Mouse (Mus musculus) midbrain, embryonic 13.5 days (tissue): Measurements from ENCODE around the gene Tnfrsf13b. TPM values are rescaled to one million over a fixed set of nuclear protein-coding genes. Genes with fewer than 3 reads are reported as not detected.
A peak's percentile ranks its signal among the peaks of the same experiment; 100 is the strongest.
"Not testable (repeated sequence)": the region's sequence is repeated elsewhere in the genome, so short reads cannot be mapped to it uniquely, and the experiment has no call there.

Experiments used
- ATAC-seq: fragments of 200-750 bp; cut with Nextera tagmentation; 2 replicates; pipeline ENCODE4 v1.8.0; 2017; ENCODE audit warnings: mild to moderate bottlenecking, moderate TSS enrichment, moderate library complexity
- H3K27ac ChIP-seq: fragments of 300-500 bp; sonication (generic); 2 replicates; pipeline ENCODE4 v1.5.1; 2015; ENCODE audit warnings: inconsistent platforms, mild to moderate bottlenecking, moderate library complexity
- H3K27me3 ChIP-seq: fragments of 300-500 bp; sonication (generic); 2 replicates; pipeline ENCODE4 v1.6.1; 2015; ENCODE audit warnings: mild to moderate bottlenecking, inconsistent platforms
- H3K36me3 ChIP-seq: fragments of 300-500 bp; sonication (generic); 2 replicates; pipeline ENCODE4 v1.6.1; 2015; ENCODE audit warnings: mild to moderate bottlenecking, inconsistent platforms
- H3K4me1 ChIP-seq: fragments of 300-500 bp; sonication (generic); replicated peaks from 2 replicates; pipeline ENCODE4 v1.6.1; 2015; ENCODE audit warnings: inconsistent platforms
- H3K4me2 ChIP-seq: fragments of 300-500 bp; sonication (generic); replicated peaks from 2 replicates; pipeline ENCODE4 v1.6.1; 2015; ENCODE audit warnings: moderate library complexity, mild to moderate bottlenecking, inconsistent platforms
- H3K4me3 ChIP-seq: fragments of 300-500 bp; sonication (generic); replicated peaks from 2 replicates; pipeline ENCODE4 v1.5.1; 2015; ENCODE audit warnings: mild to moderate bottlenecking, inconsistent platforms
- H3K9ac ChIP-seq: fragments of 300-500 bp; sonication (generic); replicated peaks from 2 replicates; pipeline ENCODE4 v1.6.1; 2015; ENCODE audit warnings: mild to moderate bottlenecking, inconsistent platforms
- H3K9me3 ChIP-seq: fragments of 300-500 bp; sonication (generic); 2 replicates; pipeline ENCODE4 v1.6.1; 2016; ENCODE audit warnings: mild to moderate bottlenecking, inconsistent platforms
- WGBS: fragments of 180-500 bp; shearing (Covaris S2); methylation state at CpG from one replicate; pipeline ENCODE4 v1.1.7; 2015; 5-methylcytosine and 5-hydroxymethylcytosine counted together
- polyA plus RNA-seq: library from polyadenylated mRNA; unstranded; fragments of >200 nt; fragmentation: Nextera tagmentation; extraction: Ambion mirVana; gene quantifications from 2 replicates; pipeline ENCODE4 v1.2.1, GENCODE M21; 2015

Gene Tnfrsf13b
- polyA plus RNA-seq, 1 experiment from 2014 or later = 1.0 TPM

GRCm38 (mm10) chr11:61176321-61176720, 49.8 kb downstream of the Tnfrsf13b start:
- H3K27me3 ChIP-seq = no peaks in the 10 kb centered on the region
- no peak overlapping the region; the same call in 1 of the 2 replicates for H3K4me2 ChIP-seq
- peaks cover 28% of the 10 kb centered on the region for H3K4me1 ChIP-seq
- no peak for ATAC-seq
- no peak overlapping the region for H3K4me3 ChIP-seq
- H3K36me3 ChIP-seq = peaks cover 4% of the 10 kb centered on the region; the same call in 1 of the 2 replicates
- no peak overlapping the region for H3K9ac ChIP-seq
- no peaks in the 10 kb centered on the region for H3K9me3 ChIP-seq
- 92% methylated on average over 1 of the region's 1 CpGs for WGBS
- H3K27ac ChIP-seq = peak overlapping the region; percentile 87

DNA sequence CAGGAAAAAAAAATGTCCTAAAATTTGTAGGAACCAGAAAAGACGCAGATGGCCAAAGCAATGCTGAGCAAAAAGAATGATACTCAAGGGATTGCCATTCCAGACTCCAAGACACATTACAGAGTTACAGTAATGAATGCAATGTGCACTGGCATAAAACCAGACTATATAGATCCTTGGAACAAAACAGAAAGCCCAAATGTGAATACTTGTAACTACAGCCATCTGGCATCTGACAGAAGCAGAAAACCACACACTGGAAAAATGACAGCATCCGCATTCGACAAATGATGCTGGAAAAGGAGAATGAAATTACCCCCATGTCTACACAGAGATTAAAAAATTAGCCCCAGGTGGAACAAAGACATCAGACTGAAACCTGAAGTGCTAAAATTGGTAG, 53.8 kb downstream of the Tnfrsf13b start:
- peaks cover 5% of the 10 kb centered on the region for H3K4me1 ChIP-seq
- no peak for ATAC-seq
- no peak overlapping the region for H3K4me3 ChIP-seq
- H3K9ac ChIP-seq = no peak overlapping the region
- no peaks in the 10 kb centered on the region for H3K36me3 ChIP-seq
- H3K4me2 ChIP-seq = no peak overlapping the region
- no peaks in the 10 kb centered on the region for H3K9me3 ChIP-seq
- no peaks in the 10 kb centered on the region for H3K27me3 ChIP-seq
- 88% methylated on average over 3 of the region's 3 CpGs for WGBS
- no peak overlapping the region for H3K27ac ChIP-seq

GRCm38 (mm10) chr11:61181624-61182023, 55.1 kb downstream of the Tnfrsf13b start:
- H3K27me3 ChIP-seq = no peaks in the 10 kb centered on the region
- ATAC-seq = no peak
- H3K4me1 ChIP-seq = no peaks in the 10 kb centered on the region
- no peak overlapping the region for H3K27ac ChIP-seq
- H3K9me3 ChIP-seq = no peaks in the 10 kb centered on the region
- no peak overlapping the region for H3K9ac ChIP-seq
- no peaks in the 10 kb centered on the region for H3K36me3 ChIP-seq
- no peak overlapping the region for H3K4me3 ChIP-seq
- no peak overlapping the region for H3K4me2 ChIP-seq

- Histone ChIP-seq H3K9me3 (no peaks in the 10 kb centered on the region), H3K27ac (no peak overlapping the region)
These were observed 57.3 kb downstream of the Tnfrsf13b start for GRCm38 (mm10) chr11:61183820-61184219.

GRCm38 (mm10) chr11:61190776-61191175, 64.2 kb downstream of the Tnfrsf13b start:
- WGBS = 47% methylated on average over 2 of the region's 2 CpGs
- no peak overlapping the region for H3K4me3 ChIP-seq
- no peaks in the 10 kb centered on the region for H3K27me3 ChIP-seq
- H3K9me3 ChIP-seq = no peaks in the 10 kb centered on the region
- H3K4me2 ChIP-seq = no peak overlapping the region
- H3K4me1 ChIP-seq = peaks cover 6% of the 10 kb centered on the region; the same call in 1 of the 2 replicates
- H3K27ac ChIP-seq = no peak overlapping the region
- no peak overlapping the region for H3K9ac ChIP-seq
- H3K36me3 ChIP-seq = no peaks in the 10 kb centered on the region
- ATAC-seq = no peak

More at GRCm38 (mm10) chr11:61183820-61184219, 57.3 kb downstream of the Tnfrsf13b start:
- Histone ChIP-seq H3K27me3 (no peaks in the 10 kb centered on the region), H3K9ac (no peak overlapping the region), H3K36me3 (no peaks in the 10 kb centered on the region), H3K4me2 (no peak overlapping the region), H3K4me1 (no peaks in the 10 kb centered on the region), H3K4me3 (no peak overlapping the region)
- 78% methylated on average over 1 of the region's 1 CpGs for WGBS
- no peak for ATAC-seq

DNA sequence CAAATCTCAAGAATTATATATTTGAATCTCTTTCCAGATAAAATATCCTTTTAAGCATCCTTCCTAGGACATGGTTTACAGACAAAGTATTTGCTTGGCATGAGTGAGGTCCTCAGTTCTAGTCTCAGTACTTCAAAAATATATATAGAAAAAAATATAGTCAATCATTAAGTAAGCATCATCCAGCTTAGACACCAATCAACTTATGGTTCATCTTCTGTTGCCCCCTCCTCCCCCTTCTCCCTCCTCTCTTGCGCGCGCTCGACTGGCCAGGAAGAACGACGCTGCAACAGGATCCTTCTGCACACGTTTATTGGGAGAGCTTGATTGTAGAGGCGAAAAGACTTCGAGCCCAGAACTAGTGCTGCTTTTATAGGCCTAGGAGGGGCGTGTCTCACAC, 65.6 kb downstream of the Tnfrsf13b start:
- not testable (repeated sequence) for H3K27me3 ChIP-seq, H3K4me3 ChIP-seq, H3K9me3 ChIP-seq, H3K9ac ChIP-seq, H3K36me3 ChIP-seq, H3K27ac ChIP-seq, H3K4me2 ChIP-seq, ATAC-seq, H3K4me1 ChIP-seq
- WGBS = 92% methylated on average over 7 of the region's 10 CpGs

DNA sequence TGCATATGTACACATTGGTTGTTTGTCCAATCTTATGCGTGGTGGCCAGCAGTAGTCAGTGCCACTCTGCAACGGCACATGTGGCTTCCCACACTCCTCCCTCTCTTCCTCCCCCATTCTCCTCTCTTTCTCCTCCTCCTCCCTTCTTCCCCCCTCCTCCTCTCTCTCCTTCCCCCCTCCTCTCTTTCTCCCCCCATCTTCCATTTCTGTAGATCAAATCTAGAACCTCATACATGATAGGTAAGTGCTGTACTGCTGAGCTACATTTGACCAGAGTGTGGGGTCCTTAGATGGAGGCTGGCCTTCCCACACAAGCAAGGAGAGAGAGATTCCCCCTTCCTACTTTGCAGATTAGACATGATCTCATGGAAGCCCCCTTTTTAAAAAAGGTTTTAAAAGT, 66.2 kb downstream of the Tnfrsf13b start:
- WGBS = 90% methylated on average over 2 of the region's 2 CpGs
- Histone ChIP-seq H3K27me3 (no peaks in the 10 kb centered on the region), H3K27ac (no peak overlapping the region), H3K36me3 (no peaks in the 10 kb centered on the region), H3K4me3 (no peak overlapping the region), H3K4me2 (no peak overlapping the region), H3K4me1 (peaks cover 6% of the 10 kb centered on the region; the same call in 1 of the 2 replicates), H3K9ac (no peak overlapping the region), H3K9me3 (no peaks in the 10 kb centered on the region)
- ATAC-seq = no peak

- 16% methylated on average over 9 of the region's 9 CpGs for WGBS
- Histone ChIP-seq H3K9me3 (no peaks in the 10 kb centered on the region), H3K36me3 (no peaks in the 10 kb centered on the region), H3K4me1 (peaks cover 6% of the 10 kb centered on the region; the same call in 1 of the 2 replicates), H3K4me3 (no peak overlapping the region), H3K9ac (no peak overlapping the region), H3K27ac (no peak overlapping the region), H3K4me2 (no peak overlapping the region), H3K27me3 (no peaks in the 10 kb centered on the region)
- peak; percentile 66; the same call in 1 of the 2 replicates for ATAC-seq
These were observed 66.8 kb downstream of the Tnfrsf13b start for GRCm38 (mm10) chr11:61193392-61193791.

DNA sequence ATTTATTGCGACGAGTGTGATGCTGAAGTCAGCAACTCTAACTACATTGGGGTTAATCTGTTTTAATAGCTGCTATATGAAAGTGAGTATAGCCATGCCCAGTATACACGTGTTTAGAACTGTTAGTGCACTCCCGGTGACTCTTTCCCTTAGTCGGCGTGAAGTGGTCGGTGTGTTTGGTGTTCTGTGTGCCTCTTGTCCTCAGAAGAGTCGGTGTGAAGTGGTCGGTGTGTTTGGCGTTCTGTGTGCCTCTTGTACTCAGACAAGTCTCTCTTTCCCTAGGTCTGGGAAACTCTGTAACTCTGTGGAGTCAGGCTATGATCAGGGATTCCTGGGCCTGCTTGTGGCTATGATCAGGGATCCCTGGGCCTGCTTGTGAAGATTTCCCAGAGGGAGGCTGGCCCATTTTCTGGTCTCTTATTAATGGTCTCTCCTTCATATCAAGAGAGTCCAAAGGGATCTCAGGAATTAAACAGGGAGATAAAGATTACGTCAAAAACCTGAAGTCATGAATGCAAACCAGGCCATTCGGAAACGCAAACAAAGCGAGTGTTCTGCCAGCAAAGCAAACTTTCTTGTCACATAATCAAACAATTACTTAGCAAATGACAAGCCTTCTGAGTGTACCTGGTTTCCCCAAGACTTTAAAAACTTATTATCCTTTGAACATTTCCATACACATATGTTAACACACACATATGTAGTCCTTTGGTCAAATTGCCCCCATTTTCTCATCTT, 70.2 kb downstream of the Tnfrsf13b start:
- 83% methylated on average over 14 of the region's 14 CpGs for WGBS
- H3K9ac ChIP-seq = no peak overlapping the region
- no peak for ATAC-seq
- H3K4me1 ChIP-seq = no peaks in the 10 kb centered on the region
- H3K9me3 ChIP-seq = no peaks in the 10 kb centered on the region
- H3K4me3 ChIP-seq = no peak overlapping the region
- H3K36me3 ChIP-seq = no peaks in the 10 kb centered on the region
- H3K27ac ChIP-seq = no peak overlapping the region
- H3K27me3 ChIP-seq = no peaks in the 10 kb centered on the region
- H3K4me2 ChIP-seq = no peak overlapping the region

DNA sequence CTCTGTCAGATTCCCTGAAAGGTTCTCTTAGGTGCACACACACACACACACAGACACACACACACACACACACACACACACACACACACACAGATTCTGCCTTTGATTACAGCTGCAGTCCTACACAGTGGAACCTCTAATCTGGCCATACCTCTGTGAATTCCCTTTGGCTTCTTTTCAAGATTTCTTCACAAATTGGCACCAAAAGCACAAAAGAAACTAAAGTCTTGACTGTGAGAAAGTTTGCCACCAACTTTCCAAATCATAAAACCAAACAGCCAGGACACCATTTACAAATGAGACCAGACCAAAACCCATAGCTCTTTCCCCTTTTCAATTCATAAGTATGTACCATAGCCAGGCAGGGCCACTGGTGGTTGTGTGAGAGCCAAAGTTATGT, 71.4 kb downstream of the Tnfrsf13b start:
- Histone ChIP-seq H3K4me3 (no peak overlapping the region), H3K9ac (no peak overlapping the region), H3K27ac (no peak overlapping the region), H3K9me3 (no peaks in the 10 kb centered on the region), H3K27me3 (no peaks in the 10 kb centered on the region), H3K36me3 (no peaks in the 10 kb centered on the region), H3K4me1 (no peaks in the 10 kb centered on the region), H3K4me2 (no peak overlapping the region)
- ATAC-seq = no peak

Other genes with a start within 250 kb of the Tnfrsf13b start
- gene Tmem11, start 247.5 kb upstream of the Tnfrsf13b start, polyA plus RNA-seq = 55.1 and 57.4 TPM in 2 replicates
- gene Natd1, start 212.0 kb upstream of the Tnfrsf13b start, polyA plus RNA-seq = 30.0 and 31.8 TPM in 2 replicates
- gene Map2k3, start 194.7 kb upstream of the Tnfrsf13b start, polyA plus RNA-seq = 28.2 and 29.8 TPM in 2 replicates
- 0.64 and 1.4 TPM in 2 replicates for gene Kcnj12, start 104.2 kb upstream of the Tnfrsf13b start, polyA plus RNA-seq
- gene Usp22, start 48.3 kb downstream of the Tnfrsf13b start, polyA plus RNA-seq = 368 and 370 TPM in 2 replicates
- gene Aldh3a1, start 80.8 kb downstream of the Tnfrsf13b start, polyA plus RNA-seq = not detected in 2 replicates
- gene Aldh3a2, start 140.7 kb downstream of the Tnfrsf13b start, polyA plus RNA-seq = 21.4 and 23.2 TPM in 2 replicates
- gene Slc47a2, start 216.1 kb downstream of the Tnfrsf13b start, polyA plus RNA-seq = not detected in 2 replicates